Mouse (Mus musculus) adrenal gland, postnatal 14 days (tissue): ENCODE measurements at regions not wholly inside any gene's neighbourhood (a gene's known extent, or its start where the extent isn't known, plus 50 kb on each side); places are given as distances from the start of the nearest gene placed in this dataset.

Experiments used
- DNase-seq: peaks from one replicate; pipeline ENCODE4 v3.0.0; 2021; ENCODE audit warnings: mixed read lengths

GRCm38 (mm10) chr9:61046517-61046916, 252.2 kb downstream of the Uaca start:
- peak; percentile 89 for DNase-seq

GRCm38 (mm10) chr9:61047289-61047688, 252.9 kb downstream of the Uaca start:
- no peak for DNase-seq

GRCm38 (mm10) chr9:61048576-61048975, 254.2 kb downstream of the Uaca start:
- no peak for DNase-seq

- DNase-seq = no peak
These were observed 258.3 kb downstream of the Uaca start for GRCm38 (mm10) chr9:61052621-61053020.

- DNase-seq = peak; percentile 75
These were observed 260.1 kb downstream of the Uaca start for GRCm38 (mm10) chr9:61054427-61054826.

GRCm38 (mm10) chr9:61055392-61055791, 261.1 kb downstream of the Uaca start:
- DNase-seq = no peak

- DNase-seq = no peak
These were observed 261.8 kb downstream of the Uaca start for GRCm38 (mm10) chr9:61055928-61056730.

GRCm38 (mm10) chr9:61056731-61057270, 262.5 kb downstream of the Uaca start:
- DNase-seq = peak; percentile 25

- DNase-seq = no peak
These were observed 264.9 kb downstream of the Uaca start for GRCm38 (mm10) chr9:61059225-61059624.

GRCm38 (mm10) chr9:61060958-61061357, 266.6 kb downstream of the Uaca start:
- DNase-seq = no peak

- no peak for DNase-seq
These were observed 270.5 kb downstream of the Uaca start for GRCm38 (mm10) chr9:61064714-61065305.

GRCm38 (mm10) chr9:61069553-61070314, 275.4 kb downstream of the Uaca start:
- DNase-seq = no peak

- no peak for DNase-seq
These were observed 276.0 kb downstream of the Uaca start for GRCm38 (mm10) chr9:61070315-61070707.

GRCm38 (mm10) chr9:61070861-61071260, 276.5 kb downstream of the Uaca start:
- no peak for DNase-seq

- no peak for DNase-seq
These were observed 279.1 kb downstream of the Uaca start for GRCm38 (mm10) chr9:61073482-61073881.

GRCm38 (mm10) chr9:61075071-61075470, 280.7 kb downstream of the Uaca start:
- no peak for DNase-seq

- DNase-seq = no peak
These were observed 282.8 kb downstream of the Uaca start for GRCm38 (mm10) chr9:61077181-61077580.

GRCm38 (mm10) chr9:61077807-61078206, 283.5 kb downstream of the Uaca start:
- DNase-seq = no peak

- no peak for DNase-seq
These were observed 287.2 kb downstream of the Uaca start for GRCm38 (mm10) chr9:61081474-61082021.

- no peak for DNase-seq
These were observed 287.4 kb upstream of the Tle3 start for GRCm38 (mm10) chr9:61084655-61085230.

GRCm38 (mm10) chr9:61087035-61087434, 285.1 kb upstream of the Tle3 start:
- no peak for DNase-seq

GRCm38 (mm10) chr9:61089066-61089686, 283.0 kb upstream of the Tle3 start:
- no peak for DNase-seq
